Mouse (Mus musculus) limb, embryonic 11.5 days (tissue): ENCODE results near the gene Chrm1. TPM values are rescaled to one million over a fixed set of nuclear protein-coding genes. Genes with fewer than 3 reads are reported as not detected.

ENCODE experiments used
- ATAC-seq: fragments of 200-750 bp; cut with Nextera tagmentation; 2 replicates; pipeline ENCODE4 v1.8.0; 2017; ENCODE audit warnings: low read depth; ENCODE audit not compliant: insufficient number of reproducible peaks, low FRiP score, low TSS enrichment
- DNase-seq: peaks from one replicate; pipeline ENCODE4 v3.0.0-alpha.2; 2015; ENCODE audit warnings: low spot score
- H3K27ac ChIP-seq: fragments of 300-500 bp; sonication (generic); replicated peaks from 2 replicates; pipeline ENCODE4 v1.5.1; 2014; ENCODE audit warnings: low read depth, mild to moderate bottlenecking, low read length
- H3K27me3 ChIP-seq: fragments of 300-500 bp; sonication (generic); 2 replicates; pipeline ENCODE4 v1.6.1; 2014; ENCODE audit warnings: mild to moderate bottlenecking, low read length, mixed read lengths; ENCODE audit not compliant: control insufficient read depth, insufficient read depth
- H3K36me3 ChIP-seq: fragments of 300-500 bp; sonication (generic); 2 replicates; pipeline ENCODE4 v1.6.1; 2014; ENCODE audit warnings: mild to moderate bottlenecking, low read length, moderate library complexity, mixed read lengths; ENCODE audit not compliant: control insufficient read depth, insufficient read depth
- H3K4me1 ChIP-seq: fragments of 300-500 bp; sonication (generic); 2 replicates; pipeline ENCODE4 v1.6.1; 2014; ENCODE audit warnings: low read length, mixed read lengths; ENCODE audit not compliant: control insufficient read depth, insufficient read depth
- H3K4me2 ChIP-seq: fragments of 300-500 bp; sonication (generic); 2 replicates; pipeline ENCODE4 v1.6.1; 2014; ENCODE audit warnings: low read depth, mild to moderate bottlenecking, moderate library complexity; ENCODE audit not compliant: severe bottlenecking
- H3K4me3 ChIP-seq: fragments of 300-500 bp; sonication (generic); 2 replicates; pipeline ENCODE4 v1.5.1; 2014; ENCODE audit warnings: low read depth, low read length
- H3K9ac ChIP-seq: fragments of 300-500 bp; sonication (generic); 2 replicates; pipeline ENCODE4 v1.6.1; 2014; ENCODE audit warnings: mild to moderate bottlenecking, low read length
- H3K9me3 ChIP-seq: fragments of 300-500 bp; sonication (generic); 2 replicates; pipeline ENCODE4 v1.6.1; 2016; ENCODE audit warnings: low read length; ENCODE audit not compliant: control insufficient read depth
- WGBS: fragments of 180-500 bp; shearing (Covaris S2); extraction: QIAGEN DNeasy Blood & Tissue Kit; methylation state at CpG from one replicate; pipeline ENCODE4 v1.1.7; 2014; 5-methylcytosine and 5-hydroxymethylcytosine counted together
- polyA plus RNA-seq: library from polyadenylated mRNA; unstranded; fragments of >200 nt; fragmentation: Nextera tagmentation; extraction: Ambion mirVana; gene quantifications from 2 replicates; pipeline ENCODE4 v1.2.1, GENCODE M21; 2014

Chrm1 gene
- polyA plus RNA-seq, 1 experiment from 2014 or later, result 0.15 TPM

DNA sequence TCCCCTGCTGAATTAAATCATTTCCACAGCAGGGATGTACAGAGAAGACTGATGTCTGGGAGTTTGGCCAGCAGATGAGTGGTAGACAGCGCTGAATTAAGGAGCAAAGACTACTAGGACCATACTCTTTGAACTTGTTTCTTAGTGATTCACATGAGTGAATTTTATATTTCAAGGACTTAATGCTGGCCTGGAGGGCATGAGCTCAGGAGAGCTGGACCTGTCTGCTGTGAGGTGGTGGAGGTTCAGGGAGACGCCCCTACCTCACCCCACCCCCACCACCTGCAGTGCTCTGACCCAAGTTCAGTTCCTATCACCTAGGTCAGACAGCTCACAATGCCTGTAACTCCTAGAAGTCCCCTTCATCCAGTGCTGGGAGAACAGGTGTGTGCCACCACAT lies 17.2 kb upstream of the Chrm1 start:
- Histone ChIP-seq H3K4me2 (no peak overlapping the region), H3K4me3 (no peak overlapping the region), H3K27me3 (no peaks in the 10 kb centered on the region), H3K9ac (no peak overlapping the region), H3K4me1 (no peaks in the 10 kb centered on the region), H3K9me3 (no peaks in the 10 kb centered on the region), H3K36me3 (no peaks in the 10 kb centered on the region), H3K27ac (no peak overlapping the region)
- no peak for DNase-seq
- 66% methylated on average over 2 of the region's 2 CpGs for WGBS
- no peak for ATAC-seq

DNA sequence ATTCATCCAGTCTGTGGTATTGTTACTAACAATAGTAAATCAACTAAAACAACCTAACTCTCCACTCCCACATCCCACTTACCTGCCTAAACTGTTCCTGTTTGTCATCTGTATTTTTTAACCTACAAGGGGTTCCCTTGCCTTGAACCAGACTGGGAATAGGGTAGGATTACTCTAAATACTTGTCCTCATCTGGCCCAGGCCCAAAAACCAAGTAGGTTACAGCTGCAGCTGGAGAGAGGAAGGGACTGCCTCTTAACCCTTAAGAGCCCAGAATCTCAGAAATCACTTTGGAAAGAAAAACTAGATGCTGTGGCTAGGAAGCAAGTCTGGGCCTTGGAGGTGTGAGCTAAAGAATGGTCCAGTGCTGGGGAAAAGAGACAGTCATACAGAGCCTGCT lies 7.8 kb upstream of the Chrm1 start:
- Histone ChIP-seq H3K27me3 (no peaks in the 10 kb centered on the region), H3K9ac (no peak overlapping the region), H3K4me2 (no peak overlapping the region), H3K27ac (no peak overlapping the region), H3K4me3 (no peak overlapping the region), H3K36me3 (no peaks in the 10 kb centered on the region), H3K4me1 (no peaks in the 10 kb centered on the region), H3K9me3 (no peaks in the 10 kb centered on the region)
- DNase-seq, result no peak
- no peak for ATAC-seq

DNA sequence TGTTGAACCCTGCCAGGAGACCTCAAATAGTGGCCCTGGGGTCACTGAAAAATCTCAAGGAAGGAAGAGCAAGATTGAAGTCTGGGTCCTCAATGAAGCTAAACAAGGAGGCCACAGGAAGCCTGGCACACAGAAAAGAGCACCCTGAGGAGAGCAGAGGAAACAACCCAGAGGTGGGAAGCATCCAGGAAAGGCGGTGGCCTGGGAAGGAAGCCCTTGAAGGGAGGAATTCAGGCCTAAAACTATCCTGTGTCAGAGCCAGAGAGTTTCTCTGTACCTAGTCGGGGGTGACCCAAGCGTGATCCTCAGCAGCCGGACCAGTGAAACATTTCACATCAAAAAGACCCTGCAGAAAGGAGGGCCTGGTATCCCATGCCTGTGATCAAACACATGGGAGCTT lies 7.2 kb upstream of the Chrm1 start:
- H3K36me3 ChIP-seq, result no peaks in the 10 kb centered on the region
- no peaks in the 10 kb centered on the region for H3K27me3 ChIP-seq
- H3K4me3 ChIP-seq, result no peak overlapping the region
- H3K27ac ChIP-seq, result no peak overlapping the region
- H3K9ac ChIP-seq, result no peak overlapping the region
- H3K4me1 ChIP-seq, result no peaks in the 10 kb centered on the region
- ATAC-seq (no peak), DNase-seq (no peak)
- H3K9me3 ChIP-seq, result no peaks in the 10 kb centered on the region
- 87% methylated on average over 4 of the region's 4 CpGs for WGBS
- no peak overlapping the region for H3K4me2 ChIP-seq

DNA sequence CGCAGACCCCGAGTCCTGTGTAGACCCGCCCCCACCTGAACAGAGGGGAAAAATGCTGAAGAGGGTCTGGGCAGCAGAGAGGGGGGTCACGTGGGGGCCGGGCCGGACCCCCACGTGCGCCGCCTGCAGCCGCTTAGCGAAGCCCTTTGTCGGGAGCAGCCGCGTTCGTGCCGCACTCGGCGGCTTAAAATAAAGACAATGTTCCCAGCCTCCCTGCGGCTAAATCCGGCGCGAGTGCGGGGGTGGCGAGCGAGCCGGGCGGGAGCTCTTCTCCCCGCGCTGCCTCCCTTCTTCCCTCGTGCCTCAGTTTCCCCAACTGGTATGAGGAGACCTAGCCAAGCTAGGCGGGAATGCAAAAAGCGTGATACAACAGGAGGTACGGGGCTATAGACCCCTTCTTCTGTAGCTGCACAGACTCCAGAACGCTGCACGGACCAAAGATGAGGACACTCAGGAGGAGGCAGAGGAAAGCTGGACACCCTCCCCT lies 1.7 kb upstream of the Chrm1 start:
- Histone ChIP-seq H3K4me3 (peak overlapping the region; percentile 29), H3K9ac (peak overlapping the region; percentile 68), H3K27me3 (no peaks in the 10 kb centered on the region), H3K9me3 (no peaks in the 10 kb centered on the region), H3K27ac (no peak overlapping the region), H3K4me1 (0 out of 2 replicates have a peak, but pooled peaks cover 2% of the 10 kb centered on the region), H3K4me2 (peak overlapping the region; percentile 83), H3K36me3 (no peaks in the 10 kb centered on the region)
- DNase-seq (peak; percentile 59), ATAC-seq (peak; percentile 52; the same call in 1 of the 2 replicates)
- 1% methylated on average over 35 of the region's 35 CpGs for WGBS

DNA sequence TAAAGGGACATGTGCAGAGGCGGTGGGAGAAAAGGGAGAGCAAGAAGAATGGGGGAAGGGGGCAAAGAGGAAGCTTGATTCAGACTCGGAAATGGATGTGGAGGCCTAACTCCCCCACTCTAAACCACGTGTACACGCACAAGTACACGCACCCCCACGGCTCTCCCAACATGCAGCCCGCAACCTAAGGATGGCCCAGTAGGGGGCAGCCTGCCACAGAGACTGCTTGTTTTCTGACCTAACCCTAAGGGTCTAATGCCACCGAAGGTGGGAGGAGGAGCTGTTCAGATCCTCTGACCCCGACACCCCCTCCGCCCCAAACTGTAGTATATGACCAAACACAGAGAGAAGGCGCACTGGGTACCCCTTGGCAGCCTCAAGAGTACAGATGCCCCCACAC lies 1.3 kb upstream of the Chrm1 start:
- ATAC-seq, result peak; percentile 65; the same call in 1 of the 2 replicates

DNA sequence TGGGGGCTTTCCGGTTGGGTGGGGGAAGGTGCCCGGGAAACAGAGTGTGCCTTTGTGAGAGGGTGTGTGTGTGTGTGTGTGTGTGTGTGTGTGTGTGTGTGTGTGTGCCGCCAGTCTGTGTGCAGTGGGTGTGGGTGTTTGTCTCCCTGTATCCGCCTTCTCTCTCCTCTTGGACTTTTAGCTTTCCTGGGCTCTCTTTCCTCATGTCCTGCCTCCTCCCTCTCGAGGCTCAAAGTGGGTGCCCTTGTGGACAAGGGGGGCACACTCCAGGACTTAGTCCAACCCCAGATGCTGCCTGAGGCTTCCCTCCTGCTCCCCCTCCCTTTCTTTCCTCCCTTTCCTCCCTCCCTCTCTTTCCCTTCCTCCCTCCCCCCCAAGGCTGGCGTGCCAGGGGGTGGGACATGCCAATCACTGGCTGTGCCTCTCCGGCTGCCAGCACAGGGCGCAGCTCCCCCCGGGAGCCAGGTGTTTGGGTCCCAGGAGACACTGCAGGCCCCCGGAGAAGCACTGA lies 377 bp downstream of the Chrm1 start:
- Histone ChIP-seq H3K36me3 (no peaks in the 10 kb centered on the region), H3K27me3 (no peaks in the 10 kb centered on the region), H3K9me3 (no peaks in the 10 kb centered on the region), H3K4me3 (no peak overlapping the region), H3K4me2 (0 out of 2 replicates have a peak overlapping the region, but pooled peaks have one; percentile 1), H3K9ac (no peak overlapping the region), H3K4me1 (0 out of 2 replicates have a peak, but pooled peaks cover 2% of the 10 kb centered on the region), H3K27ac (no peak overlapping the region)
- 51% methylated on average over 10 of the region's 10 CpGs for WGBS
- ATAC-seq, result no peak
- no peak for DNase-seq

More for the DNA sequence above, 1.3 kb upstream of the Chrm1 start:
- peak; percentile 84 for DNase-seq
- Histone ChIP-seq H3K27ac (no peak overlapping the region), H3K36me3 (no peaks in the 10 kb centered on the region), H3K27me3 (no peaks in the 10 kb centered on the region), H3K4me1 (0 out of 2 replicates have a peak, but pooled peaks cover 2% of the 10 kb centered on the region), H3K4me3 (peak overlapping the region; percentile 29), H3K4me2 (peak overlapping the region; percentile 83), H3K9me3 (no peaks in the 10 kb centered on the region), H3K9ac (peak overlapping the region; percentile 68)
- 4% methylated on average over 11 of the region's 11 CpGs for WGBS

DNA sequence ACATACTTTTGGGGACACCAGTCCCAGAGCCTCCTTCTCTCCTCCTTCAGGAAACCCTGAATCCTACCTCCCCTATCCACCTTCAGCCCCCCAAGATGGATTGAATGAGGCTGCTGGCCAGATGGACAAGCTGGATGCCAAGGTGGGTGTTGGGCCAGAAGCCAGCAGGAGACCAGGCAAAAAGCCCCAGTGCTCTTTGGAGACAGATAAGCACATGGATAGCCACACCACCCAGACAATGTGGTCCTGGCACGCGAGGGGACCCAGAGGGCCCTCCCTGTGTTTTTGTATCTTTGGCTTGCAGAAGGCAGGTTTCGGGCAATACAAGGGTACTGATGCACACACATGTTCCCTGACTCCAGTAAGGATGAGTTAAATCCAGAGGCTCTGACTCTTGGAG lies 1.3 kb downstream of the Chrm1 start:
- WGBS, result 93% methylated on average over 3 of the region's 3 CpGs
- Histone ChIP-seq H3K4me1 (0 out of 2 replicates have a peak, but pooled peaks cover 2% of the 10 kb centered on the region), H3K9ac (no peak overlapping the region), H3K36me3 (no peaks in the 10 kb centered on the region), H3K27ac (no peak overlapping the region), H3K4me3 (no peak overlapping the region), H3K4me2 (no peak overlapping the region), H3K27me3 (no peaks in the 10 kb centered on the region), H3K9me3 (no peaks in the 10 kb centered on the region)
- ATAC-seq (no peak), DNase-seq (no peak)

DNA sequence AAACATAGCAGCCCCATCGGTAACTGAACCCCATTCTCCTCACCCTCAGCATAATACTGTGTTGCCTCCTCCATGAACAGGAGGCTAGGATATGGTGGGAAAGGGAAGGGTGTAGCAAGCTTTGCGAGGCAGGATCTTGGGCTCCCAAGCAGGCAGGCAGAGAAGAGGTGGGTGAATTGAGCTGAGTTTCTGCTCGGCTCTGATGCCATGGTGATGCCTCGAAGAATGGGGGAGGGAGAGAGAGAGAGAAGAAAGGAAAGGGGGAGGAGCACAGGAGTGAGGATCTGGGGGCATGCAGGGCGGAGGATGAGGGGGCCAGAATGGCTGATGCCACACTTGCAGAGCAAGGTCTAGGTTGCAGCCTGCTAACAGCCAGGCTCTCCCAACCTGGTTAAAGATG lies 2.2 kb downstream of the Chrm1 start:
- WGBS, result 76% methylated on average over 5 of the region's 5 CpGs
- ATAC-seq, result no peak

DNA sequence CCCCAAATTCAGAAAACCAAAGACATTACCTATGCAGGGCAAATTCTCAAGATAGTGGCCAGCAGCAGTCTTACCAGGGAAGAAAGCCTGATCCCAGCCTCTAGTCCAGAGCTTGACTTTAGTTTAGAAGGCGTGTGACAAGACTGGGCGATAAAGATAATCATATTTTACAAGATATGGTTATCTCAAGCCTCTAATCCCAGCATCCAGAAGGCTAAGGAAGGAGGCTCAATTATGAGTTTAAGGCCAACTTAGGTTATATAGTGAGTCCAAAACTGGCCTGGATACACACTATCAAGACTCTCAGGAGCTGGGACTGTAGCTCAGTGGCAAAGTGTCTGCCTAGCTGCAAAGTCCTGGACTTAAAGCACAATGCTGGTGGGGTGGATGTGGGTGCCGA lies 9.3 kb downstream of the Chrm1 start:
- 89% methylated on average over 3 of the region's 3 CpGs for WGBS
- Histone ChIP-seq H3K9ac (no peak overlapping the region), H3K27me3 (no peaks in the 10 kb centered on the region), H3K4me1 (no peaks in the 10 kb centered on the region), H3K9me3 (no peaks in the 10 kb centered on the region), H3K4me3 (no peak overlapping the region), H3K36me3 (no peaks in the 10 kb centered on the region), H3K27ac (no peak overlapping the region), H3K4me2 (no peak overlapping the region)
- ATAC-seq, result no peak
- no peak for DNase-seq

More for the DNA sequence above, 2.2 kb downstream of the Chrm1 start:
- no peaks in the 10 kb centered on the region for H3K27me3 ChIP-seq
- H3K4me3 ChIP-seq, result no peak overlapping the region
- H3K4me1 ChIP-seq, result 0 out of 2 replicates have a peak, but pooled peaks cover 2% of the 10 kb centered on the region
- H3K9me3 ChIP-seq, result no peaks in the 10 kb centered on the region
- DNase-seq, result no peak
- H3K27ac ChIP-seq, result no peak overlapping the region
- no peaks in the 10 kb centered on the region for H3K36me3 ChIP-seq
- no peak overlapping the region for H3K9ac ChIP-seq
- no peak overlapping the region for H3K4me2 ChIP-seq
